Mouse (Mus musculus): Measurements from ENCODE around the gene Sgcd. TPM values are rescaled to one million over a fixed set of nuclear protein-coding genes. Genes with fewer than 3 reads are reported as not detected.
A peak's percentile ranks its signal among the peaks of the same experiment; 100 is the strongest.

Gene Sgcd
- total RNA-seq, 1 experiment = 1.0 TPM

- no peaks in the 10 kb centered on the region for H3K36me3 ChIP-seq (ENCODE audit: control insufficient read depth, insufficient read depth, low read length, poor library complexity, severe bottlenecking)
- no peaks in the 10 kb centered on the region for H3K9me3 ChIP-seq (ENCODE audit: control insufficient read depth, insufficient read depth, low read depth, low read length)
- H3K4me3 ChIP-seq (ENCODE audit: insufficient read depth in 1 of 2, low read depth in 1 of 2, low read length in 2 of 2, poor library complexity in 1 of 2, severe bottlenecking in 1 of 2) = no peak overlapping the region
- H3K27ac ChIP-seq (ENCODE audit: insufficient read depth, low read depth, low read length, poor library complexity, severe bottlenecking) = no peak overlapping the region
- no peak for DNase-seq (ENCODE audit: low read depth, low spot score)
- in situ Hi-C loops (cut with MboI; ENCODE audit: low sequenced_read_pairs in 2 of 2, unreplicated experiment in 2 of 2) = no loop called here
- TF ChIP-seq HCFC1 (IDR thresholded peaks at IDR 0.05; ENCODE audit: borderline replicate concordance, insufficient read depth, low read length) (no peak), ZC3H11A (IDR thresholded peaks at IDR 0.05; ENCODE audit: borderline replicate concordance, low read depth, low read length) (no peak), MAFK (IDR thresholded peaks at IDR 0.05; ENCODE audit: insufficient read depth, low read depth, low read length) (no peak), ZNF384 (IDR thresholded peaks at IDR 0.05; ENCODE audit: low read depth, low read length) (no peak)
- no peak overlapping the region for H3K9ac ChIP-seq (ENCODE audit: insufficient read depth, low read depth, low read length, poor library complexity, severe bottlenecking)
- no peaks in the 10 kb centered on the region for H3K4me1 ChIP-seq (ENCODE audit: control insufficient read depth in 2 of 2, insufficient read depth in 2 of 2, low read length in 2 of 2, poor library complexity in 1 of 2)
Measured at GRCm38 (mm10) chr11:47224148-47224547, 764.6 kb downstream of the Sgcd start.

- H3K27ac ChIP-seq (ENCODE audit: insufficient read depth, low read depth, low read length, poor library complexity, severe bottlenecking) = no peak overlapping the region
- H3K9ac ChIP-seq (ENCODE audit: insufficient read depth, low read depth, low read length, poor library complexity, severe bottlenecking) = no peak overlapping the region
- H3K36me3 ChIP-seq (ENCODE audit: control insufficient read depth, insufficient read depth, low read length, poor library complexity, severe bottlenecking) = no peaks in the 10 kb centered on the region
- no peaks in the 10 kb centered on the region for H3K9me3 ChIP-seq (ENCODE audit: control insufficient read depth, insufficient read depth, low read depth, low read length)
- TF ChIP-seq ZC3H11A (IDR thresholded peaks at IDR 0.05; ENCODE audit: borderline replicate concordance, low read depth, low read length) (no peak), ZNF384 (IDR thresholded peaks at IDR 0.05; ENCODE audit: low read depth, low read length) (no peak), MAFK (IDR thresholded peaks at IDR 0.05; ENCODE audit: insufficient read depth, low read depth, low read length) (no peak), CHD2 (IDR thresholded peaks at IDR 0.05; ENCODE audit: low read depth, low read length) (no peak)
- DNase-seq (ENCODE audit: low read depth, low spot score) = no peak
- in situ Hi-C loops (cut with MboI; ENCODE audit: low sequenced_read_pairs in 2 of 2, unreplicated experiment in 2 of 2) = no loop called here
- H3K4me1 ChIP-seq (ENCODE audit: control insufficient read depth in 2 of 2, insufficient read depth in 2 of 2, low read length in 2 of 2, poor library complexity in 1 of 2) = no peaks in the 10 kb centered on the region
- no peak overlapping the region for H3K4me3 ChIP-seq (ENCODE audit: insufficient read depth in 1 of 2, low read depth in 1 of 2, low read length in 2 of 2, poor library complexity in 1 of 2, severe bottlenecking in 1 of 2)
Measured at GRCm38 (mm10) chr11:47211531-47211930, 777.2 kb downstream of the Sgcd start.

- H3K9me3 ChIP-seq (ENCODE audit: control insufficient read depth, insufficient read depth, low read depth, low read length) = no peaks in the 10 kb centered on the region
- TF ChIP-seq CHD2 (IDR thresholded peaks at IDR 0.05; ENCODE audit: low read depth, low read length) = no peak
- no peak for TF ChIP-seq ZC3H11A (IDR thresholded peaks at IDR 0.05; ENCODE audit: borderline replicate concordance, low read depth, low read length)
- no peak for TF ChIP-seq ZNF384 (IDR thresholded peaks at IDR 0.05; ENCODE audit: low read depth, low read length)
- no peak for TF ChIP-seq MAFK (IDR thresholded peaks at IDR 0.05; ENCODE audit: insufficient read depth, low read depth, low read length)
- TF ChIP-seq HCFC1 (IDR thresholded peaks at IDR 0.05; ENCODE audit: borderline replicate concordance, insufficient read depth, low read length) = no peak
- no peaks in the 10 kb centered on the region for H3K36me3 ChIP-seq (ENCODE audit: control insufficient read depth, insufficient read depth, low read length, poor library complexity, severe bottlenecking)
- no peaks in the 10 kb centered on the region for H3K4me1 ChIP-seq (ENCODE audit: control insufficient read depth in 2 of 2, insufficient read depth in 2 of 2, low read length in 2 of 2, poor library complexity in 1 of 2)
- in situ Hi-C loops (cut with MboI; ENCODE audit: low sequenced_read_pairs in 2 of 2, unreplicated experiment in 2 of 2) = no loop called here
- no peak overlapping the region for H3K27ac ChIP-seq (ENCODE audit: insufficient read depth, low read depth, low read length, poor library complexity, severe bottlenecking)
- H3K9ac ChIP-seq (ENCODE audit: insufficient read depth, low read depth, low read length, poor library complexity, severe bottlenecking) = no peak overlapping the region
- H3K4me3 ChIP-seq (ENCODE audit: insufficient read depth in 1 of 2, low read depth in 1 of 2, low read length in 2 of 2, poor library complexity in 1 of 2, severe bottlenecking in 1 of 2) = no peak overlapping the region
- DNase-seq (ENCODE audit: low read depth, low spot score) = no peak
Measured at GRCm38 (mm10) chr11:47206461-47206860, 782.3 kb downstream of the Sgcd start.

GRCm38 (mm10) chr11:47199106-47199505, 789.7 kb downstream of the Sgcd start:
- no peak overlapping the region for H3K9ac ChIP-seq (ENCODE audit: insufficient read depth, low read depth, low read length, poor library complexity, severe bottlenecking)
- H3K9me3 ChIP-seq (ENCODE audit: control insufficient read depth, insufficient read depth, low read depth, low read length) = no peaks in the 10 kb centered on the region
- DNase-seq (ENCODE audit: low read depth, low spot score) = no peak
- no peak overlapping the region for H3K4me3 ChIP-seq (ENCODE audit: insufficient read depth in 1 of 2, low read depth in 1 of 2, low read length in 2 of 2, poor library complexity in 1 of 2, severe bottlenecking in 1 of 2)
- no peaks in the 10 kb centered on the region for H3K36me3 ChIP-seq (ENCODE audit: control insufficient read depth, insufficient read depth, low read length, poor library complexity, severe bottlenecking)
- no peaks in the 10 kb centered on the region for H3K4me1 ChIP-seq (ENCODE audit: control insufficient read depth in 2 of 2, insufficient read depth in 2 of 2, low read length in 2 of 2, poor library complexity in 1 of 2)
- no peak overlapping the region for H3K27ac ChIP-seq (ENCODE audit: insufficient read depth, low read depth, low read length, poor library complexity, severe bottlenecking)
- in situ Hi-C loops (cut with MboI; ENCODE audit: low sequenced_read_pairs in 2 of 2, unreplicated experiment in 2 of 2) = no loop called here
- TF ChIP-seq CHD2 (IDR thresholded peaks at IDR 0.05; ENCODE audit: low read depth, low read length) (no peak), MAFK (IDR thresholded peaks at IDR 0.05; ENCODE audit: insufficient read depth, low read depth, low read length) (peak; percentile 51; the same call in 1 of the 2 replicates)

- Histone ChIP-seq H3K4me1 (ENCODE audit: control insufficient read depth in 2 of 2, insufficient read depth in 2 of 2, low read length in 2 of 2, poor library complexity in 1 of 2) (no peaks in the 10 kb centered on the region), H3K27ac (ENCODE audit: insufficient read depth, low read depth, low read length, poor library complexity, severe bottlenecking) (no peak overlapping the region), H3K36me3 (ENCODE audit: control insufficient read depth, insufficient read depth, low read length, poor library complexity, severe bottlenecking) (no peaks in the 10 kb centered on the region), H3K9ac (ENCODE audit: insufficient read depth, low read depth, low read length, poor library complexity, severe bottlenecking) (no peak overlapping the region), H3K4me3 (ENCODE audit: insufficient read depth in 1 of 2, low read depth in 1 of 2, low read length in 2 of 2, poor library complexity in 1 of 2, severe bottlenecking in 1 of 2) (no peak overlapping the region), H3K9me3 (ENCODE audit: control insufficient read depth, insufficient read depth, low read depth, low read length) (no peaks in the 10 kb centered on the region)
- DNase-seq (ENCODE audit: low read depth, low spot score) = no peak
- in situ Hi-C loops (cut with MboI; ENCODE audit: low sequenced_read_pairs in 2 of 2, unreplicated experiment in 2 of 2) = no loop called here
- TF ChIP-seq ZC3H11A (IDR thresholded peaks at IDR 0.05; ENCODE audit: borderline replicate concordance, low read depth, low read length) = no peak
- no peak for TF ChIP-seq CHD2 (IDR thresholded peaks at IDR 0.05; ENCODE audit: low read depth, low read length)
- no peak for TF ChIP-seq ZNF384 (IDR thresholded peaks at IDR 0.05; ENCODE audit: low read depth, low read length)
- no peak for TF ChIP-seq HCFC1 (IDR thresholded peaks at IDR 0.05; ENCODE audit: borderline replicate concordance, insufficient read depth, low read length)
- no peak for TF ChIP-seq MAFK (IDR thresholded peaks at IDR 0.05; ENCODE audit: insufficient read depth, low read depth, low read length)
Measured at GRCm38 (mm10) chr11:47188556-47188955, 800.2 kb downstream of the Sgcd start.
